Mouse (Mus musculus) lung, postnatal 0 days (tissue): ENCODE data around the gene Prrg2.

Experiments used
- CTCF ChIP-seq: IDR thresholded peaks from 2 replicates; pipeline ENCODE4 v1.5.1; 2016; ENCODE audit warnings: antibody characterized with exemption, mild to moderate bottlenecking
- EP300 ChIP-seq: IDR thresholded peaks from 2 replicates; pipeline ENCODE4 v1.6.1; 2016; ENCODE audit warnings: antibody characterized with exemption, mild to moderate bottlenecking, control low read depth

GRCm38 (mm10) chr7:45013366-45014095 is 48.9 kb downstream of the Prrg2 start:
- no peak for TF ChIP-seq EP300
- TF ChIP-seq CTCF, result no peak
